Mouse (Mus musculus): Measurements from ENCODE around the gene Dusp16. TPM values are rescaled to one million over a fixed set of nuclear protein-coding genes. Genes with fewer than 3 reads are reported as not detected.

Dusp16 gene
- total RNA-seq, 2 experiments from 2014 or later: 0.33 to 2.6 TPM

GRCm38 (mm10) chr6:134745876-134746275, 46.5 kb downstream of the Dusp16 start:
- ATAC-seq (replicated peaks; ENCODE audit: poor library complexity): no peak

- no peak for ATAC-seq (replicated peaks; ENCODE audit: poor library complexity)
Observed at GRCm38 (mm10) chr6:134743568-134743967, 48.9 kb downstream of the Dusp16 start.

GRCm38 (mm10) chr6:134736853-134737252, 55.6 kb downstream of the Dusp16 start:
- ATAC-seq (replicated peaks; ENCODE audit: poor library complexity): no peak

GRCm38 (mm10) chr6:134733800-134734221, 58.6 kb downstream of the Dusp16 start:
- no peak for ATAC-seq (replicated peaks; ENCODE audit: poor library complexity)

GRCm38 (mm10) chr6:134732813-134733212, 59.6 kb downstream of the Dusp16 start:
- no peak for ATAC-seq (replicated peaks; ENCODE audit: poor library complexity)

GRCm38 (mm10) chr6:134730978-134731377, 61.4 kb downstream of the Dusp16 start:
- ATAC-seq (replicated peaks; ENCODE audit: poor library complexity): peak; percentile 56

GRCm38 (mm10) chr6:134725406-134725805, 67.0 kb downstream of the Dusp16 start:
- no peak for ATAC-seq (replicated peaks; ENCODE audit: poor library complexity)

GRCm38 (mm10) chr6:134723833-134724553, 68.4 kb downstream of the Dusp16 start:
- no peak for ATAC-seq (replicated peaks; ENCODE audit: poor library complexity)

GRCm38 (mm10) chr6:134723326-134723725, 69.1 kb downstream of the Dusp16 start:
- ATAC-seq (replicated peaks; ENCODE audit: poor library complexity): no peak

GRCm38 (mm10) chr6:134722906-134723305, 69.5 kb downstream of the Dusp16 start:
- ATAC-seq (replicated peaks; ENCODE audit: poor library complexity): no peak

GRCm38 (mm10) chr6:134721729-134722269, 70.6 kb downstream of the Dusp16 start:
- no peak for ATAC-seq (replicated peaks; ENCODE audit: poor library complexity)

GRCm38 (mm10) chr6:134720150-134720549, 72.3 kb downstream of the Dusp16 start:
- ATAC-seq (replicated peaks; ENCODE audit: poor library complexity): no peak

GRCm38 (mm10) chr6:134719156-134719555, 73.3 kb downstream of the Dusp16 start:
- ATAC-seq (replicated peaks; ENCODE audit: poor library complexity): no peak

GRCm38 (mm10) chr6:134718668-134719065, 73.8 kb downstream of the Dusp16 start:
- ATAC-seq (replicated peaks; ENCODE audit: poor library complexity): no peak

- ATAC-seq (replicated peaks; ENCODE audit: poor library complexity): no peak
Observed at GRCm38 (mm10) chr6:134717886-134718667, 74.3 kb downstream of the Dusp16 start.

GRCm38 (mm10) chr6:134716168-134716587, 76.2 kb downstream of the Dusp16 start:
- peak; percentile 69 for ATAC-seq (replicated peaks; ENCODE audit: poor library complexity)

GRCm38 (mm10) chr6:134713897-134714296, 78.5 kb downstream of the Dusp16 start:
- ATAC-seq (replicated peaks; ENCODE audit: poor library complexity): no peak

GRCm38 (mm10) chr6:134713321-134713720, 79.1 kb downstream of the Dusp16 start:
- peak; percentile 47 for ATAC-seq (replicated peaks; ENCODE audit: poor library complexity)

- no peak for ATAC-seq (replicated peaks; ENCODE audit: poor library complexity)
Observed at GRCm38 (mm10) chr6:134710020-134710419, 82.4 kb downstream of the Dusp16 start.

GRCm38 (mm10) chr6:134706467-134706866, 86.0 kb downstream of the Dusp16 start:
- peak; percentile 41 for ATAC-seq (replicated peaks; ENCODE audit: poor library complexity)

- no peak for ATAC-seq (replicated peaks; ENCODE audit: poor library complexity)
Observed at GRCm38 (mm10) chr6:134703053-134703690, 89.3 kb downstream of the Dusp16 start.

Measured in megakaryocyte progenitor cell, adult 5-6 weeks (primary cell).